Mouse (Mus musculus): Measurements from ENCODE around the gene Defb18. TPM values are rescaled to one million over a fixed set of nuclear protein-coding genes. Genes with fewer than 3 reads are reported as not detected.
"Not testable (repeated sequence)": the region's sequence is repeated elsewhere in the genome, so short reads cannot be mapped to it uniquely, and the experiment has no call there.

Gene Defb18
- not detected for total RNA-seq (2022)

DNA sequence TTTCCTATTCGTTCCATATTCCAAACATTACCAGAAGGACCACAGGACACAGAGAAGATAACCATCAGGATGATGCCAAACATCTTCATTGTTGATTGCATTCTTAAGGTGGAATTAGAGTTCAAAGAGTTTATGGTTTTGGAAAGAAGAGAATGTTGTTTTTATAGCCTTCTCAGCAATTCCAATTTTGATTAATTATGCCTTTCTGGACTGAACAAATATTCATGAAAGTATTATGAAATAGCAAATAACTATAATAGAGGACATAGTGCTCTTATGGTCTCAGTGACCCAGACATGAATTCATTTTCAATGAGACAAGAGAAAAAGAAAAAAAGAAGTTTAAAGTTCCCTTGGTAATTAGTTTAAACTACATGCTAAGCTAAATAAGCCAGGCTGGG, at the start of gene Defb18:
TSS of gene Defb18 (minus strand) at position 101 of the 400 bp plus-strand sequence.
- DNase-seq (ENCODE audit: low spot score) = no peak

DNA sequence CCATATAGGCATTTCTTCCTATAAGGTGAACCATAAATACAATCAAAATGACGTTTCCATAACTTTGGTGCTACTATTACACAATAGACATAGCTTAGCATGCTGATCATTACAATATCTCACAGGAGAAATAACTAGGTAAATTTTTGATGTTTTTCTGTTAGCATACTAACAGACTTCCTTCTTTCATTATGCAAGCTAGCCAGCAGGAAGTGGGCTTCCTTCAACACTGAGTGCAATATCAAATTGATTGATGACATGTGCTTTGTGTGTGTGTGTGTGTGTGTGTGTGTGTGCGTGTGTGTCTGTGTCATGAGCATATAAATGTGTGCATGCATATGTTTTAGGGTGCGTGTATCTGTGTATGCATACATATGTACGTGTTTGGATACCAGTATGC, 33.9 kb upstream of the Defb18 start:
- no peak for DNase-seq (ENCODE audit: low spot score)

DNA sequence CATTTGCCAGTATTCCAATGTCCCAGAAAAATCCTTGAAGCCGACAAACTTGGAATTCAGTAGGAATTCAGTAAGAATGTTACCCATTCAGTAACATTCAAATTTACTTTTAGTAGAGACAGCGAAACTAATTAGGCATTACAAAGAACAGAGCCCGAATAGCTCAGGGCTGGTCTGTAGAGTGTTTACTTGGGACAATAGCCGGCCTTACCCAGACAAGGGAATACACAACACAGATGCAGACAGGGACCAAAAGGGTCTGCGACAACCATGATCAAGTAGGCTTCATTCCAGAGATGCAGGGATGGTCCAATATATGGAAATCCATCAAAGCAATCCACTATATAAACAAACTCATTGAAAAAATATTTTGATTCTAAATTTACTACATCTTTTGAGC, 31.6 kb upstream of the Defb18 start:
- no peak for DNase-seq (ENCODE audit: low spot score)

DNA sequence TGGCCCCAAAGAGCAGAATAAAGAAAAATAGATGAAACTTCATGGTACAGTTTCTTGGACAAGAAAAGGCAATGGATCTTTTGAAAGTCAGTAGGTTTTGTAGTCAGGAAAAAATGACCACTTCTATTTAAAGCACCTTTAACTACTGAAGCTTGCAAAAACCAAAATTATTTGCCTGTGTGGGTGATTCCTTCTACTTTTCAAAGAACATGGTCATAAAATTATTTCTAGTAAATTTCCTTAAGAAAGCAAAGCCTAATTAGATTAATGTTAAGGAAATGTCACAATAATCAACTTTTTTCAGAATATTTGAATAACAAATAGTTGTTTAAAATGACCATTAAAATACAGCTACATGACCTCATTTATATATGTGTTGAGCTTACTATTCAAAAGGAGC, 27.8 kb upstream of the Defb18 start, which contains the start of gene Defb41:
TSS of gene Defb41 (minus strand) at position 101 of the 400 bp plus-strand sequence.
- no peak for DNase-seq (ENCODE audit: low spot score)

DNA sequence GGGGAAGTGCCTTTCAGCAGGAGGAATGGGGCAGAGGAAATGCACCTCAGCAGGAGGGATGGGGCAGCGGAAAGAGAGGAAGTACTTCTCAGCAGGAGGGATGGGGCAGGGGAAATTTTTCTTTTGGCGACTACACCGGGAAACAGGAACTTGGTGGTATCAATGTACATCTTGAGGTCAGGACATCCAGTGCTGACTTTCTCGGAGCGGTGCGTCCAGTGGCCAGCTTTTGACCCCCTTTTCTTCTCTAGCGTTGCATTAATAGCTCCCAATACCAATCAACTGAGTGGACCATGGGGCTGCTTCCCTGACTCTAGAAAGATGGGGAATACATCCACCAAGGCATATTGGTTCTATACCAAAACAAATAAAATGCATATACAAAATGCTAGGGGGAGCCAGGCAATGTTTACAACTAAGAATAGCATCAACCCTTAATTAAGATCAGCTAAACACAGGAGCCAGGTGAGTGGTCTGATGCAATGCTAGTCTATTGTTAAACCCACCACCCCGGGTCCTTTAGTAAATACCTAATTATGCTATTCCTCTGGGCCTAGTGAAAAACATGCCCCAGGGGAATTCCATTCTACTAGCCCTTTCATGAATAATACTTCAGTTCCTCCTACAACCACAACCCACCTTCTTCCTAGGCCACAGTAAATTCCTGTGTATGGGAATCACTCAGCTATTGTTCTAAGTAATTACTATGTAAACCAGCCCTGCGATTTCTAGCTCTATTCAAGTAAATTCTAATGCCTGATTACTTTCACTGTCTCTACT, 8.7 kb upstream of the Defb18 start:
- not testable (repeated sequence) for DNase-seq (ENCODE audit: low spot score)

DNA sequence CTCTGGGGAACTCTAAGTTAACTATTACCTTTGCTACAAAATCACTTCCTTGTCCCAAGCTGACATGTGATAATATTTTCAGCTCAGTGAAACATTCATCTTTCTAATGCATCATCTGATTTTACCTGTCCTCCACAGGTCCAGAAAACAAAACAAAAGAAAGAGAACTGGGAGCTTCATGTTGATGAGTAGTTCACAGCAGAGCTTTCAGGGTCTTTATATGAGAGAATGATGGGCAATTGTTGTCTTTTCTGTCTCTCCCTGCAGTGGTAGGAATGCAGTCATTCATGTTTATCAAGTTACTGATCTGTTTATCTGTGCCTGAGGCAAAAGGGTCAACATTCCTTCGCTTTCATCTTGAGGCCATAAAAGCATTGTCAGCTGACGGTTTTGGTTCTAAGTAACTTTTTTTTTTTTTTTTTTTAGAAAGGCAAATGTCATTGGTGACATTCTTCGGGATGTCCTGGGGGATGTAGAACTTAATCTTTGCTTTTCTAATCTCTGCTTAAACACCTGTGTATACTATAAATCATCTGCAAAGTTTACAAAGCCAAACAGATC, 13.8 kb downstream of the Defb18 start:
- DNase-seq (ENCODE audit: low spot score) = no peak

DNA sequence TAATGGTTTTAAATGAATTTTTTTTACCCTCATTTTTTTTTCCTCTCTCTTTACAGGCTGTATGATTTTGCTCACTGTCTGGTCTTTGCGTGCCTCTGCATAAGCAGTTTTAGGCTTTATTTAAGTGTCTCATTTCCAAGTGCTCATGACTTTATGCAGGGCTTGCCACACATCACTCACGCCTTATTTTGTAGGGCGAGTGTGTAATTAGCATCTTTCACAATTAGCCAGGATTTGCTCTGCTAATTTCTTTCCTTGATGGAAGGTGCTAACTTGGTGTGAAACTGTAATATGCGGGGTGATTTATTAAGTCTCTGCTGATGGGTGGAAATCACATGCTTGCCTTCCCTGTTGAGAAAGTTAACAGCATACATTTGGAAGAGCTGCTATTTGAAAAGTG, 45.5 kb downstream of the Defb18 start:
- DNase-seq (ENCODE audit: low spot score) = no peak

DNA sequence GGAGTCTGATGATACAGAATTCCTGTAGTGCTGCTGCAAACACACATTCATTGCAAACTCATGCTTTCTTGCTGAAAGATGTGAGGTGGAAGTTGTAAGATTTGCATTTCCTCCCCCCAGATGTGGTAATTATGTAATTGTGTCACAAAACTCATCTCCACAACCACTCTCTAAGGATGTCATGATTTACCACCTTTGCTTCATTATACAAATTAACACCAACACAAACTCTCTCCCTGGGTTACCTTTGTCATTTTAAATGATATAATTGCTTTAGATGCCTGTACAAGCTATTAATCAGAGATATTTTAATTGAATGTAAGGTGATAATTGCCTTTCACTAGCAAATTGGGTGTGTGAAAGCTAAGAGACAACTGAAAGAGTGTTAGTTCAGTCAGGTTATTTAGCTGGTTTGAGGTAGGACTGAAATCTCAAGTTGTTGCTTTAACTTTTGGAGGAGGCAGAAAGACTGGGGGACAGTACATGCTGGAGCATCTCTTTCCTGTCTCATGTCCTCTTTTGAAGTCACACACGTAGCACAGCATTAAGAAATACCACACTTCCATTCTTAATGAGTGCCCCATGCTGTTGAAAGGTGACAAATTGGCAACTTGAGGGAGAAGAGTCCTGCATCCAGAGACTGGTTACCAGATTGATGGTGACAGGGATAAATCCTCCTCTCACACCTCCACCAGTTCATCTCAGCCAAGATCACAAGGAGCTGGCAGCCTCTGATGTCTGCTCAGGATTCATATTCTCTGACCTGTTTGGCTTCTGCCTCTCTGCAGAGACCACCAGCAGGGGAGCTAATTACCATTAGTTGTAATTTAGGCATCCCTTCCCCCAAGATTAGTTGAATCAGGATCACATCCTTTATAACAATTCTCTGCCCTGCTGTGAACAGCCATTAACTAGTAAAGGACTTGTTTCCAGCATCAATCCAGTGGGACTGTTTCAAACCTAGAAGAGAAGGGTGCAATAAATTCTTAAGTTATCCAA, 46.2 kb downstream of the Defb18 start:
- no peak for DNase-seq (ENCODE audit: low spot score)

Other genes starting within 250 kb of the Defb18 start
- not detected for gene Crisp4, start 91.5 kb downstream of the Defb18 start, total RNA-seq (2022)
- gene Defb41, start 27.7 kb upstream of the Defb18 start, total RNA-seq (2022) = not detected

Data from heart, adult 8-10 months (tissue).